Mouse (Mus musculus): ENCODE results near the gene Eps15l1.

DNA sequence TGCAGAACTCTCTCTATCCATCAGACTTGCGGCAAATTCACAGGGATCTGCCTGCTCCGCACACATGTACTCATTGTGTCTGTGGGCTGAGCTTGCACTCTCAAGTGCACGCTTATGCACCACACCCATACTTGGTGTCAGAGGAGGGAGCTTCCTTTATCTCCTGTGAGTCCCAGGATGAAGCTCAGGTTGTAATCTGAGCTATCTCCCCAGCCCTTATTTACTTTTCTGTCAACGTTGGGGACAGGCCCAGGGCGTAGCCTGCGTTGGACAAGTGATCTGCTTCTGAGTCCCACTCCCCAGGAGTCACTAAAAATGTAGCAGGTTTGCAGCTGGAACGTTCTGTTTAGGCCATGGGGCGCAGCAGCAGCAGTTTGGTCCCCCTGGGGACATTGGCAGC lies 30.3 kb upstream of the Eps15l1 start:
- TF ChIP-seq GATA1 (IDR thresholded peaks at IDR 0.05; ENCODE audit: borderline replicate concordance, low read length) (no peak), FLI1 (IDR thresholded peaks at IDR 0.05; ENCODE audit: low read length) (no peak)

Measured in megakaryocyte, embryonic 14.5 days (primary cell).